Mouse (Mus musculus) kidney, adult 8-10 months (tissue): ENCODE data around the gene Agrp.

ENCODE experiments used
- DNase-seq, 2 experiments: peaks; one replicate each; pipeline ENCODE4 v3.0.0; 2022

Gene Agrp

DNA sequence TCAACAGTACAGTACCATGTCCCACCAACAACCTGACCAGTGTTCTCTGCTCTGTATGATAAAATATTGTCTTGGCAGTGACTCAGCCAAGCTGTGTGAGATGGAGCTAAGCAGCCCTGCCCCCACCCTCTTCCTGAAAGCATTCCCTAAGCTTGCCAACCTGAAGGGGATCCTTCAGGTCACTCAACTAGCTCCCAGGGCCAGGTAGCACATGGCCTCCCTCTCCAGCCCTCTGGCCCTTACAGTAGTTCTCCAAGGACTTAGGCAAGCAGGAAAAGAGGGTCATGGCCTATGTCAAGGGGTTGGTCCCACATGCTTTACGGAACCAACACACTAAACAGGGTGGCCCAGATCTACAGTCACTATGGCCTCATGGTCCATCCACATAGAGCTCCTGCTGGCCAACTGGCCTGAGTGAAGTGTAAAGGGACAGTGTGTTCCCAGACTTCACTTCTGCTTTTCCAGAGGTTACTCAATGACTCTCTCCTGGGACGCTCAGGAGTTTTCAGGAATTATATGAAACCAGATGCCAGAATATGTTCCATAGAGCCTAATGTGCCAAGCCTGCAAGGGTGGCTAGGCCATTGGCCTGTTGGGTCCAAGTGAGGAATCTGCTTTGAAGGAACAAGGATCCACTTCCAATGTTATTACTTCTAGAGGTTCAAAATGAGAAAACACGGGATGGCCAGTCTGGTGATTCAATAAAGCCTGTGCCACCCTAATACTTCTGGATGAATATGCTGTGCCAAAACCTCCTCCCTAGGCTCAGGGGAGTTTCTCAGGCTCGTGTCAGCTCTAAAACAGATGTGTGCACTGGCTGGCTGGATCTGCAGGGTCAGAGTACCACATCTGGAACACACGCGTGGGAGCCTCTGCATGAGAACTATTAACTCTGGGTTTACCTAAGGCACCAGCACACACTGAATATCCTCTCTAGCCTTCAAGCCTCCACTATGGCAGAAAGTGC lies 90.5 kb downstream of the Agrp start:
- DNase-seq = no peak

DNA sequence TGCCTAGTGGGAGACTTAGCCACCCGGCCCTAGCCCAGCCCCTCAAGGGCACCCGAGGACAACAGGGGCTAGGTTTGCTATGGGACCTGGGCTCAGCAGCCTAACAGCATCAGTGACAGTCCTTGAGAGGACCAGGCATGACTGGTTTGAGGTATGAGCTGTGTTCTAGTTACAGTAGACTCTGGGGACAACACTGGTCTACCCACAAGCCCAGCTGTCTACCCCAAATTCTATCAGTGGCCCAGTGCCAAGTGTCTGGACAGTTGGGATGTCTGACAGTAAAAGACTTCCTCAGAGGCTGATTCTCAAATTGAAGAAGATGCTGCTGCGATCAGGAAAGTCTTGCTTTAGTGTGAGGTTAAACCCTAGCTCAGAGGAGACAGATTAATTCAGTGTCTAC lies 91.9 kb downstream of the Agrp start:
- no peak for DNase-seq

- peak; percentile 64 to 67 for DNase-seq
Observed at GRCm38 (mm10) chr8:105544544-105545205, 92.5 kb downstream of the Agrp start.

- no peak for DNase-seq
Observed at GRCm38 (mm10) chr8:105543703-105544102, 93.5 kb downstream of the Agrp start.

DNA sequence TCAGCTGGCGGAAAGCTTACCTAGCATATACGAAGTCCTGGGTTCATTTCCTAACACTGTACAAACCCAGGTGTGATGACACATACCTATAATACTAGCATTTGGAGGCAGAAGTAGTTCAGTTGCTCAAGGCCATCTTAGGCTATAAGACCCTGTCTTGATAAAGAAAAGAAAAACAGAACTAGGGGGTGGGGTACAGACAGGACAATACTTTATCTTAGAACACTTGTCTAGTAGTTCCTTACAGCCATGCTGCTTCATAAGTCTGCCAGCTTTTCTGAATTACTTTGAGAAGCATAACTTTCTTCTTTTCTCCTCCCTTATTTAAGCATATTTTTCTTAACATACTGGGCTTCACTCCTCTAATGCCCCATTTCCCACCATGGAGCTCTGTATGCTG lies 94.4 kb downstream of the Agrp start:
- DNase-seq = no peak

GRCm38 (mm10) chr8:105542032-105542656 lies 95.0 kb downstream of the Agrp start:
- no peak for DNase-seq

GRCm38 (mm10) chr8:105538940-105539339 lies 98.3 kb downstream of the Agrp start:
- no peak for DNase-seq

GRCm38 (mm10) chr8:105537011-105537677 lies 100.0 kb downstream of the Agrp start:
- no peak for DNase-seq

- no peak for DNase-seq
Observed at GRCm38 (mm10) chr8:105536546-105536945, 100.6 kb downstream of the Agrp start.

GRCm38 (mm10) chr8:105533892-105534329 lies 103.3 kb downstream of the Agrp start:
- peak; percentile 48 to 76 for DNase-seq

DNA sequence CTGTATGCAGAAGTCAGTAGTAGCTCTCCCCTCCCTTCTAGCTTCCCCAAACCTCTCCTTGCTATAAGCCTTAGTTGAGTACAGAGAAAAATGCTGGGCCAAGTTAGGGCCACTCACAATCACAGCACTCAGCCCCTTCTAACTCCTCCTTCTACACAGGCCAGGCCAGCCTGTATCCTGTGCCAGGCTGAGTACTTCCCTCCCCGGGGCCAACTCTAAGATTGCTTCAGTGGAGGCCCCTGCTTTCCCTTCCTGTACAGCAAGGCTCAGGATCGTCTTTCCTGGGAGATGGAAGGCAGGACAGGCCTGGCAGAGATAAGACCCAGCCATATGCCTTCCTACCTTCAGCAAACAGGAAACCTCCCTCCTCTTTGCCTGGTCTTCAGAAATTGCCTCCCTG lies 103.8 kb downstream of the Agrp start:
- DNase-seq = no peak

DNA sequence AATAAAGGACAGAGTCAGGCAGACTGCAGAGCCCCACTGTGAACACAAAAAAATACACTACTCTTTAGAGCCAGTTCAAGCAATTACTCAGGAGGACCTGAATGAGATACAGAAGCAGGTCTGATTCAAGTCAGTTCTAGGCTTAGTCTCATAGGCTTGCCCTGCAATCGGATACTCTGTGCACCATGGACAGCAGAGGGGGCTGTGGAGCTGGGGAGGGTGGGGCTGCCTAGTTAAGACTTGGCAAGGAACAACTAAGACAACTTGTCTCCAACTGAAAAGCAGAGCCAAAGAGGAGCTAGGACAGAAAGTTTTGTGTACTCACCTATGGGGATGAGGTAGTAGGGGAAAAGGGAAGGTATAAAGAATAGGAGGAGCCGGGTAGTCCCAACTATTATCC lies 105.4 kb downstream of the Agrp start:
- DNase-seq = peak; percentile 43 to 61

- DNase-seq = no peak
Observed at GRCm38 (mm10) chr8:105529271-105529670, 107.9 kb downstream of the Agrp start.

DNA sequence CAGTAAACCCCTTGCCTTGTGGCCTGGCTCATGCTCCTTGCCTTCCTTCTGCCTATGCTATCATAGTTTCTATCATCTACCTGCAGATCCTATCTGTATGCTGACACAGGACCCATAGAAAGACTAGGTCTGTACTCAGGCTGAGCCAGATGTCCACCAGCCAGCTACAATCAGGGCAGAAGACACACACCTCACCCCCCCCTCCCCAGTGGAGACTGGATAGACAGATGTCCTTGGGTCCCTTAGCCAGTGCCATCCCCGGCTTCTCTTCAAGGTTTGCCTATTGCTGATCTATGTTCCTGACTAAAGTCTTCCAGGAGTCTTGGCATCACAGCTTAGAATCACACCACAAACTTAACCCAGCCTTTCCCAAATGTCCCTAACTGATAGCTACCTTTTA lies 109.0 kb downstream of the Agrp start:
- no peak for DNase-seq

GRCm38 (mm10) chr8:105527110-105527509 lies 110.1 kb downstream of the Agrp start:
- peak; percentile 71 to 85 for DNase-seq

- DNase-seq = no peak
Observed at GRCm38 (mm10) chr8:105522890-105523289, 114.3 kb downstream of the Agrp start.

DNA sequence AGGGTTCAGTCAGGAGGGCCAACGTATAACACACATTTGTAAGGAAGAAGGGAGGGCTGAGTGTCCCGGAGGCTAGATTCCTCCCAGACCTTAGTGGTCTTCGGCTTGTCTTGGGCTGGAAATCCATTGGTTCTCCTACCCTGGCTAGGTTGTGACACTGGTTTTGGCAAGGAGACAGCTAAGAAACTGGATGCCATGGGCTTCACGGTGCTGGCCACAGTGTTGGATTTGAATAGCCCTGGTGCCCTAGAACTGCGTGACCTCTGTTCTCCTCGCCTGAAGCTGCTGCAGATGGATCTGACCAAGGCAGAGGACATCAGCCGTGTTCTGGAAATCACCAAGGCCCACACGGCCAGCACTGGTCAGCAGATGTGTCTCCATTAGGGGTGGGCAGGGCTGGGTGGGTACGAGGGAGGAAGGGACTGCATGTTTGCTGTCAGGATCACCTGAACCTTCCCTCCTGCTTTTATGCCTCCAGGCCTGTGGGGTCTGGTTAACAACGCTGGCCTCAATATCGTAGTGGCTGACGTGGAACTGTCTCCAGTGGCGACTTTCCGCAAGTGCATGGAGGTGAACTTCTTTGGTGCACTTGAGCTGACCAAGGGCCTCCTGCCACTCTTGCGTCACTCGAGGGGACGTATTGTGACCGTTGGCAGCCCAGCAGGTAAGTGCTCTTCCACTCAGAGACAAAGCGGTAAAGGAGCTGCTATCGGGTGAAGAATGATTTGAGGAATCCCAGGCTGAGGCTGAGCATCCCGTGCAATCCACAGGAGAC lies 115.0 kb downstream of the Agrp start:
- no peak for DNase-seq

- DNase-seq = no peak
Observed at GRCm38 (mm10) chr8:105521061-105521460, 116.1 kb downstream of the Agrp start.

GRCm38 (mm10) chr8:105520521-105520920 lies 116.7 kb downstream of the Agrp start:
- no peak for DNase-seq

GRCm38 (mm10) chr8:105519591-105519990 lies 117.6 kb downstream of the Agrp start:
- DNase-seq = no peak

DNA sequence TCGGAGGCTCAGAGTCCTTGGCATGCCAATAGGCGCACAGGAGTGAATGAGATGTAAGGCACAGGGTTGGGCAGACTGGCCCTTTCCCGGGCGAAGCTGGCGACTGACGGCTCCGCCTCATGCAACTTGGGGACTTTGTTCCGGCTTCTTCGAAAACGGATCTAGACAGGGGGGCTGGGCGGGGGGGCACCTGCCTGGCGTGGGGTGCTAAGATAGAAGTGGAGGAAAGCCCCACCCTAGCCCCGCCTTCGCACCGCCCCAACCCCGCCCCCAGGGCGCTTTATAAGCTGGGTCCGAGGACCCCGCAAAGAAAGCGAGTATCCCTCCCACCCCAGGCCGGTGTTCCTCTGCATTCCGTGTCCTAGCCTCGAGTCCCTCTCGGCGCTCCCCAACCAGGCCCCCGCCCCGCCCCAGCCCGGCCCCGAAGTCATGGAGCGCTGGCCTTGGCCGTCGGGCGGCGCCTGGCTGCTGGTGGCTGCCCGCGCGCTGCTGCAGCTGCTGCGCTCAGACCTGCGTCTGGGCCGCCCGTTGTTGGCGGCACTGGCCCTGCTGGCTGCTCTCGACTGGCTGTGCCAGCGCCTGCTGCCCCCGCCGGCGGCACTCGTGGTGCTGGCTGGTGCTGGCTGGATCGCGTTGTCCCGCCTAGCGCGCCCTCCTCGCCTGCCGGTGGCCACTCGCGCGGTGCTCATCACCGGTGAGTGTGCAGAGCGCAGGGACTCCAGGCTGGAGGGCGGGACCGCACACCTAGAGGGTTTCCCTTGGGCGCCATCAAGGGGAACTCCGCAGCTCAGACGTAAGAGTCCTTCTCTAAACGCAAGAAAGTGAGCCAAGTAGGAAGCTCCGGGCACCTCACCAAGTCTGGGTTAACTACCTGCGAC lies 118.5 kb downstream of the Agrp start, which contains the start of gene Hsd11b2:
Gene Hsd11b2 (plus strand): TSS at position 320 of the 878 bp plus-strand sequence.
- peak; percentile 41 to 46 for DNase-seq
